Mouse (Mus musculus): ENCODE data around the gene Abhd16b. TPM values are rescaled to one million over a fixed set of nuclear protein-coding genes. Genes with fewer than 3 reads are reported as not detected.
"Not testable (repeated sequence)": the region's sequence is repeated elsewhere in the genome, so short reads cannot be mapped to it uniquely, and the experiment has no call there.

Abhd16b gene
- polyA plus RNA-seq, 1 experiment from 2014 or later = 0.27 TPM

- Histone ChIP-seq H3K36me3 (ENCODE audit: control insufficient read depth, insufficient read depth, low read length) (no peaks in the 10 kb centered on the region), H3K9ac (replicated peaks; ENCODE audit: low read depth, low read length) (no peak overlapping the region), H3K27me3 (ENCODE audit: control insufficient read depth, insufficient read depth, low read length) (no peaks in the 10 kb centered on the region), H3K4me3 (ENCODE audit: low read depth, low read length) (no peak overlapping the region), H3K4me2 (replicated peaks; ENCODE audit: low read depth, low read length) (no peak overlapping the region), H3K4me1 (ENCODE audit: control insufficient read depth, insufficient read depth, low read length) (peaks cover 9% of the 10 kb centered on the region; the same call in 1 of the 2 replicates), H3K9me3 (ENCODE audit: control insufficient read depth, low read depth, low read length) (no peaks in the 10 kb centered on the region), H3K27ac (ENCODE audit: low read length) (no peak overlapping the region)
- no peak for ATAC-seq (ENCODE audit: insufficient number of reproducible peaks, insufficient read depth, low FRiP score, low read depth)
- 78% methylated on average over 26 of the region's 26 CpGs for WGBS
Measured at GRCm38 (mm10) chr2:181494266-181494945, 1.4 kb downstream of the Abhd16b start.

GRCm38 (mm10) chr2:181495845-181496244, 2.8 kb downstream of the Abhd16b start:
- not testable (repeated sequence) for H3K4me3 ChIP-seq (ENCODE audit: low read depth, low read length); H3K9ac ChIP-seq (replicated peaks; ENCODE audit: low read depth, low read length); ATAC-seq (ENCODE audit: insufficient number of reproducible peaks, insufficient read depth, low FRiP score, low read depth); H3K9me3 ChIP-seq (ENCODE audit: control insufficient read depth, low read depth, low read length); H3K27me3 ChIP-seq (ENCODE audit: control insufficient read depth, insufficient read depth, low read length); H3K27ac ChIP-seq (ENCODE audit: low read length); H3K4me2 ChIP-seq (replicated peaks; ENCODE audit: low read depth, low read length); H3K36me3 ChIP-seq (ENCODE audit: control insufficient read depth, insufficient read depth, low read length); H3K4me1 ChIP-seq (ENCODE audit: control insufficient read depth, insufficient read depth, low read length)
- WGBS = 61% methylated on average over 8 of the region's 8 CpGs

GRCm38 (mm10) chr2:181496281-181496680, 3.3 kb downstream of the Abhd16b start:
- peak; percentile 51; the same call in 1 of the 2 replicates for ATAC-seq (ENCODE audit: insufficient number of reproducible peaks, insufficient read depth, low FRiP score, low read depth)
- WGBS = 15% methylated on average over 8 of the region's 8 CpGs
- Histone ChIP-seq H3K9me3 (ENCODE audit: control insufficient read depth, low read depth, low read length) (no peaks in the 10 kb centered on the region), H3K36me3 (ENCODE audit: control insufficient read depth, insufficient read depth, low read length) (peaks cover 9% of the 10 kb centered on the region; the same call in 1 of the 2 replicates), H3K27ac (ENCODE audit: low read length) (peak overlapping the region; percentile 94; the same call in 1 of the 2 replicates), H3K4me3 (ENCODE audit: low read depth, low read length) (peak overlapping the region; percentile 96), H3K9ac (replicated peaks; ENCODE audit: low read depth, low read length) (0 out of 2 replicates have a peak overlapping the region, but pooled peaks have one; percentile 89), H3K27me3 (ENCODE audit: control insufficient read depth, insufficient read depth, low read length) (no peaks in the 10 kb centered on the region), H3K4me1 (ENCODE audit: control insufficient read depth, insufficient read depth, low read length) (peaks cover 9% of the 10 kb centered on the region; the same call in 1 of the 2 replicates), H3K4me2 (replicated peaks; ENCODE audit: low read depth, low read length) (peak overlapping the region; percentile 57)

- peaks cover 15% of the 10 kb centered on the region for H3K36me3 ChIP-seq (ENCODE audit: control insufficient read depth, insufficient read depth, low read length)
- H3K4me1 ChIP-seq (ENCODE audit: control insufficient read depth, insufficient read depth, low read length) = peaks cover 9% of the 10 kb centered on the region; the same call in 1 of the 2 replicates
- peak within 1 kb of the TSS; percentile 83 for H3K4me2 ChIP-seq (replicated peaks; ENCODE audit: low read depth, low read length)
- H3K27ac ChIP-seq (ENCODE audit: low read length) = peak within 1 kb of the TSS; percentile 94
- peak within 1 kb of the TSS; percentile 96 for H3K4me3 ChIP-seq (ENCODE audit: low read depth, low read length)
- peak within 1 kb of the TSS; percentile 89 for H3K9ac ChIP-seq (replicated peaks; ENCODE audit: low read depth, low read length)
- WGBS = under 1% methylated on average over 46 of the region's 46 CpGs
- peak; percentile 97 for ATAC-seq (ENCODE audit: insufficient number of reproducible peaks, insufficient read depth, low FRiP score, low read depth)
- H3K27me3 ChIP-seq (ENCODE audit: control insufficient read depth, insufficient read depth, low read length) = no peaks in the 10 kb centered on the region
- H3K9me3 ChIP-seq (ENCODE audit: control insufficient read depth, low read depth, low read length) = no peaks in the 10 kb centered on the region
Measured at GRCm38 (mm10) chr2:181496831-181497547, 4.0 kb downstream of the Abhd16b start, which contains the start of gene Tpd52l2. Gene Tpd52l2 (plus strand): TSS chr2:181497142.

- Histone ChIP-seq H3K4me1 (ENCODE audit: control insufficient read depth, insufficient read depth, low read length) (peaks cover 9% of the 10 kb centered on the region; the same call in 1 of the 2 replicates), H3K9me3 (ENCODE audit: control insufficient read depth, low read depth, low read length) (no peaks in the 10 kb centered on the region), H3K9ac (replicated peaks; ENCODE audit: low read depth, low read length) (peak overlapping the region; percentile 89), H3K36me3 (ENCODE audit: control insufficient read depth, insufficient read depth, low read length) (peaks cover 21% of the 10 kb centered on the region), H3K4me3 (ENCODE audit: low read depth, low read length) (peak overlapping the region; percentile 96), H3K4me2 (replicated peaks; ENCODE audit: low read depth, low read length) (peak overlapping the region; percentile 83), H3K27ac (ENCODE audit: low read length) (peak overlapping the region; percentile 94), H3K27me3 (ENCODE audit: control insufficient read depth, insufficient read depth, low read length) (no peaks in the 10 kb centered on the region)
- 1% methylated on average over 12 of the region's 12 CpGs for WGBS
- ATAC-seq (ENCODE audit: insufficient number of reproducible peaks, insufficient read depth, low FRiP score, low read depth) = peak; percentile 75; the same call in 1 of the 2 replicates
Measured at GRCm38 (mm10) chr2:181497548-181497875, 4.5 kb downstream of the Abhd16b start.

- Histone ChIP-seq H3K9ac (replicated peaks; ENCODE audit: low read depth, low read length) (no peak overlapping the region), H3K9me3 (ENCODE audit: control insufficient read depth, low read depth, low read length) (no peaks in the 10 kb centered on the region), H3K36me3 (ENCODE audit: control insufficient read depth, insufficient read depth, low read length) (peaks cover 27% of the 10 kb centered on the region), H3K4me1 (ENCODE audit: control insufficient read depth, insufficient read depth, low read length) (peaks cover 9% of the 10 kb centered on the region; the same call in 1 of the 2 replicates), H3K27ac (ENCODE audit: low read length) (no peak overlapping the region), H3K27me3 (ENCODE audit: control insufficient read depth, insufficient read depth, low read length) (no peaks in the 10 kb centered on the region), H3K4me2 (replicated peaks; ENCODE audit: low read depth, low read length) (no peak overlapping the region), H3K4me3 (ENCODE audit: low read depth, low read length) (no peak overlapping the region)
- 73% methylated on average over 4 of the region's 4 CpGs for WGBS
- no peak for ATAC-seq (ENCODE audit: insufficient number of reproducible peaks, insufficient read depth, low FRiP score, low read depth)
Measured at GRCm38 (mm10) chr2:181498644-181499043, 5.6 kb downstream of the Abhd16b start.

- Histone ChIP-seq H3K9me3 (ENCODE audit: control insufficient read depth, low read depth, low read length) (no peaks in the 10 kb centered on the region), H3K36me3 (ENCODE audit: control insufficient read depth, insufficient read depth, low read length) (peaks cover 68% of the 10 kb centered on the region), H3K4me1 (ENCODE audit: control insufficient read depth, insufficient read depth, low read length) (no peaks in the 10 kb centered on the region), H3K4me2 (replicated peaks; ENCODE audit: low read depth, low read length) (no peak overlapping the region), H3K27me3 (ENCODE audit: control insufficient read depth, insufficient read depth, low read length) (no peaks in the 10 kb centered on the region), H3K4me3 (ENCODE audit: low read depth, low read length) (no peak overlapping the region), H3K27ac (ENCODE audit: low read length) (no peak overlapping the region), H3K9ac (replicated peaks; ENCODE audit: low read depth, low read length) (no peak overlapping the region)
- ATAC-seq (ENCODE audit: insufficient number of reproducible peaks, insufficient read depth, low FRiP score, low read depth) = no peak
- 95% methylated on average over 2 of the region's 2 CpGs for WGBS
Measured at GRCm38 (mm10) chr2:181509191-181509590, 16.2 kb downstream of the Abhd16b start.

GRCm38 (mm10) chr2:181511231-181511630, 18.2 kb downstream of the Abhd16b start:
- H3K4me1 ChIP-seq (ENCODE audit: control insufficient read depth, insufficient read depth, low read length) = no peaks in the 10 kb centered on the region
- no peak overlapping the region for H3K27ac ChIP-seq (ENCODE audit: low read length)
- no peak overlapping the region for H3K4me3 ChIP-seq (ENCODE audit: low read depth, low read length)
- no peaks in the 10 kb centered on the region for H3K27me3 ChIP-seq (ENCODE audit: control insufficient read depth, insufficient read depth, low read length)
- WGBS = 94% methylated on average over 8 of the region's 8 CpGs
- peaks cover 77% of the 10 kb centered on the region for H3K36me3 ChIP-seq (ENCODE audit: control insufficient read depth, insufficient read depth, low read length)
- H3K9me3 ChIP-seq (ENCODE audit: control insufficient read depth, low read depth, low read length) = no peaks in the 10 kb centered on the region
- H3K9ac ChIP-seq (replicated peaks; ENCODE audit: low read depth, low read length) = no peak overlapping the region
- no peak overlapping the region for H3K4me2 ChIP-seq (replicated peaks; ENCODE audit: low read depth, low read length)
- ATAC-seq (ENCODE audit: insufficient number of reproducible peaks, insufficient read depth, low FRiP score, low read depth) = no peak
